Mouse (Mus musculus) heart, embryonic 12.5 days (tissue): ENCODE data around the gene Kcnj6. TPM values are rescaled to one million over a fixed set of nuclear protein-coding genes. Genes with fewer than 3 reads are reported as not detected.

Source experiments
- ATAC-seq: fragments of 200-750 bp; cut with Nextera tagmentation; 2 replicates; pipeline ENCODE4 v1.8.0; 2017; ENCODE audit warnings: moderate TSS enrichment, moderate library complexity; ENCODE audit not compliant: insufficient number of reproducible peaks, low FRiP score
- H3K27ac ChIP-seq: fragments of 300-500 bp; sonication (generic); 2 replicates; pipeline ENCODE4 v1.5.1; 2016; ENCODE audit warnings: mild to moderate bottlenecking, moderate library complexity; ENCODE audit not compliant: poor library complexity, severe bottlenecking
- H3K27me3 ChIP-seq: fragments of 300-500 bp; sonication (generic); replicated peaks from 2 replicates; pipeline ENCODE4 v1.6.1; 2016; ENCODE audit warnings: mild to moderate bottlenecking, moderate library complexity
- H3K36me3 ChIP-seq: fragments of 300-500 bp; sonication (generic); 2 replicates; pipeline ENCODE4 v1.6.1; 2016; ENCODE audit warnings: mild to moderate bottlenecking, moderate library complexity
- H3K4me1 ChIP-seq: fragments of 300-500 bp; sonication (generic); replicated peaks from 2 replicates; pipeline ENCODE4 v1.6.1; 2016; ENCODE audit warnings: mild to moderate bottlenecking
- H3K4me2 ChIP-seq: fragments of 300-500 bp; sonication (generic); 2 replicates; pipeline ENCODE4 v1.6.1; 2016; ENCODE audit warnings: mild to moderate bottlenecking, moderate library complexity
- H3K4me3 ChIP-seq: fragments of 300-500 bp; sonication (generic); 2 replicates; pipeline ENCODE4 v1.5.1; 2016; ENCODE audit warnings: mild to moderate bottlenecking
- H3K9ac ChIP-seq: fragments of 300-500 bp; sonication (generic); 2 replicates; pipeline ENCODE4 v1.6.1; 2016; ENCODE audit warnings: mild to moderate bottlenecking, moderate library complexity
- H3K9me3 ChIP-seq: fragments of 300-500 bp; sonication (generic); replicated peaks from 2 replicates; pipeline ENCODE4 v1.6.1; 2016; ENCODE audit warnings: mild to moderate bottlenecking, moderate library complexity
- WGBS: fragments of 180-500 bp; shearing (Covaris S2); methylation state at CpG from one replicate; pipeline ENCODE4 v1.1.7; 2016; 5-methylcytosine and 5-hydroxymethylcytosine counted together
- polyA plus RNA-seq: library from polyadenylated mRNA; unstranded; fragments of >200 nt; fragmentation: Nextera tagmentation; extraction: Ambion mirVana; gene quantifications from 2 replicates; pipeline ENCODE4 v1.2.1, GENCODE M21; 2016

Kcnj6 gene
- polyA plus RNA-seq, 1 experiment from 2014 or later, result 0.06 TPM

GRCm38 (mm10) chr16:94984263-94984662 lies 13.2 kb downstream of the Kcnj6 start:
- ATAC-seq, result no peak
- no peaks in the 10 kb centered on the region for H3K27me3 ChIP-seq
- H3K36me3 ChIP-seq, result no peaks in the 10 kb centered on the region
- no peak overlapping the region for H3K27ac ChIP-seq
- 0 out of 2 replicates have a peak, but pooled peaks cover 3% of the 10 kb centered on the region for H3K9me3 ChIP-seq
- no peak overlapping the region for H3K9ac ChIP-seq
- H3K4me3 ChIP-seq, result no peak overlapping the region
- no peak overlapping the region for H3K4me2 ChIP-seq
- no peaks in the 10 kb centered on the region for H3K4me1 ChIP-seq
- 84% methylated on average over 3 of the region's 3 CpGs for WGBS

- Histone ChIP-seq H3K4me1 (no peaks in the 10 kb centered on the region), H3K27ac (no peak overlapping the region), H3K27me3 (no peaks in the 10 kb centered on the region), H3K4me3 (no peak overlapping the region), H3K9ac (no peak overlapping the region), H3K9me3 (no peaks in the 10 kb centered on the region), H3K36me3 (no peaks in the 10 kb centered on the region), H3K4me2 (no peak overlapping the region)
- 72% methylated on average over 2 of the region's 2 CpGs for WGBS
- no peak for ATAC-seq
These were observed 17.1 kb downstream of the Kcnj6 start for GRCm38 (mm10) chr16:94980374-94980773.

- no peaks in the 10 kb centered on the region for H3K4me1 ChIP-seq
- no peak overlapping the region for H3K4me2 ChIP-seq
- no peak overlapping the region for H3K9ac ChIP-seq
- H3K27me3 ChIP-seq, result no peaks in the 10 kb centered on the region
- no peaks in the 10 kb centered on the region for H3K36me3 ChIP-seq
- WGBS, result 73% methylated on average over 9 of the region's 9 CpGs
- no peak for ATAC-seq
- no peak overlapping the region for H3K4me3 ChIP-seq
- H3K27ac ChIP-seq, result no peak overlapping the region
- no peaks in the 10 kb centered on the region for H3K9me3 ChIP-seq
These were observed 18.0 kb downstream of the Kcnj6 start for GRCm38 (mm10) chr16:94979499-94979898.

GRCm38 (mm10) chr16:94972080-94972855 lies 25.2 kb downstream of the Kcnj6 start:
- no peaks in the 10 kb centered on the region for H3K9me3 ChIP-seq
- no peak overlapping the region for H3K27ac ChIP-seq
- no peak for ATAC-seq
- no peaks in the 10 kb centered on the region for H3K27me3 ChIP-seq
- no peak overlapping the region for H3K4me3 ChIP-seq
- no peak overlapping the region for H3K4me2 ChIP-seq
- H3K9ac ChIP-seq, result no peak overlapping the region
- no peaks in the 10 kb centered on the region for H3K36me3 ChIP-seq
- no peaks in the 10 kb centered on the region for H3K4me1 ChIP-seq
- WGBS, result 43% methylated on average over 14 of the region's 14 CpGs

- H3K4me2 ChIP-seq, result no peak overlapping the region
- H3K27me3 ChIP-seq, result no peaks in the 10 kb centered on the region
- no peaks in the 10 kb centered on the region for H3K36me3 ChIP-seq
- H3K27ac ChIP-seq, result no peak overlapping the region
- no peaks in the 10 kb centered on the region for H3K4me1 ChIP-seq
- H3K9ac ChIP-seq, result no peak overlapping the region
- WGBS, result 68% methylated on average over 6 of the region's 6 CpGs
- H3K9me3 ChIP-seq, result no peaks in the 10 kb centered on the region
- no peak overlapping the region for H3K4me3 ChIP-seq
- ATAC-seq, result no peak
These were observed 28.6 kb downstream of the Kcnj6 start for GRCm38 (mm10) chr16:94968941-94969340.

GRCm38 (mm10) chr16:94968472-94968871 lies 29.0 kb downstream of the Kcnj6 start:
- no peaks in the 10 kb centered on the region for H3K4me1 ChIP-seq
- H3K9ac ChIP-seq, result no peak overlapping the region
- no peaks in the 10 kb centered on the region for H3K36me3 ChIP-seq
- no peak overlapping the region for H3K4me2 ChIP-seq
- 76% methylated on average over 2 of the region's 2 CpGs for WGBS
- no peaks in the 10 kb centered on the region for H3K9me3 ChIP-seq
- ATAC-seq, result no peak
- H3K27me3 ChIP-seq, result no peaks in the 10 kb centered on the region
- H3K4me3 ChIP-seq, result no peak overlapping the region
- no peak overlapping the region for H3K27ac ChIP-seq

GRCm38 (mm10) chr16:94957156-94957828 lies 40.2 kb downstream of the Kcnj6 start:
- ATAC-seq, result no peak
- no peaks in the 10 kb centered on the region for H3K9me3 ChIP-seq
- no peak overlapping the region for H3K4me2 ChIP-seq
- no peak overlapping the region for H3K27ac ChIP-seq
- 82% methylated on average over 9 of the region's 9 CpGs for WGBS
- H3K9ac ChIP-seq, result no peak overlapping the region
- H3K4me1 ChIP-seq, result no peaks in the 10 kb centered on the region
- H3K36me3 ChIP-seq, result no peaks in the 10 kb centered on the region
- H3K4me3 ChIP-seq, result no peak overlapping the region
- H3K27me3 ChIP-seq, result no peaks in the 10 kb centered on the region

- Histone ChIP-seq H3K4me1 (no peaks in the 10 kb centered on the region), H3K27ac (no peak overlapping the region), H3K9me3 (no peaks in the 10 kb centered on the region), H3K9ac (no peak overlapping the region), H3K36me3 (no peaks in the 10 kb centered on the region), H3K27me3 (no peaks in the 10 kb centered on the region), H3K4me3 (no peak overlapping the region), H3K4me2 (no peak overlapping the region)
- 78% methylated on average over 6 of the region's 6 CpGs for WGBS
- no peak for ATAC-seq
These were observed 41.1 kb downstream of the Kcnj6 start for GRCm38 (mm10) chr16:94956410-94956809.

GRCm38 (mm10) chr16:94953294-94953693 lies 44.2 kb downstream of the Kcnj6 start:
- no peaks in the 10 kb centered on the region for H3K27me3 ChIP-seq
- no peak overlapping the region for H3K4me2 ChIP-seq
- H3K4me1 ChIP-seq, result no peaks in the 10 kb centered on the region
- no peaks in the 10 kb centered on the region for H3K36me3 ChIP-seq
- H3K27ac ChIP-seq, result no peak overlapping the region
- peaks cover 3% of the 10 kb centered on the region; the same call in 1 of the 2 replicates for H3K9me3 ChIP-seq
- WGBS, result 60% methylated on average over 1 of the region's 1 CpGs
- no peak for ATAC-seq
- H3K4me3 ChIP-seq, result no peak overlapping the region
- H3K9ac ChIP-seq, result no peak overlapping the region

GRCm38 (mm10) chr16:94949172-94949571 lies 48.3 kb downstream of the Kcnj6 start:
- no peaks in the 10 kb centered on the region for H3K36me3 ChIP-seq
- H3K4me1 ChIP-seq, result no peaks in the 10 kb centered on the region
- 83% methylated on average over 7 of the region's 7 CpGs for whole genome bisulfite sequencing
- ATAC-seq, result no peak
- H3K27ac ChIP-seq, result no peak overlapping the region
- H3K9ac ChIP-seq, result no peak overlapping the region
- H3K4me3 ChIP-seq, result no peak overlapping the region
- no peaks in the 10 kb centered on the region for H3K27me3 ChIP-seq
- H3K4me2 ChIP-seq, result no peak overlapping the region
- H3K9me3 ChIP-seq, result peaks cover 3% of the 10 kb centered on the region; the same call in 1 of the 2 replicates

GRCm38 (mm10) chr16:94946848-94947247 lies 50.7 kb downstream of the Kcnj6 start:
- no peaks in the 10 kb centered on the region for H3K36me3 ChIP-seq
- no peaks in the 10 kb centered on the region for H3K27me3 ChIP-seq
- peaks cover 3% of the 10 kb centered on the region; the same call in 1 of the 2 replicates for H3K9me3 ChIP-seq
- H3K27ac ChIP-seq, result no peak overlapping the region
- H3K4me1 ChIP-seq, result no peaks in the 10 kb centered on the region
- no peak for ATAC-seq
- no peak overlapping the region for H3K4me2 ChIP-seq
- H3K4me3 ChIP-seq, result no peak overlapping the region
- 78% methylated on average over 5 of the region's 5 CpGs for WGBS
- no peak overlapping the region for H3K9ac ChIP-seq
